Mouse (Mus musculus) CH12.LX (cell line): ENCODE results near the gene Tmem92.

Experiments
- CTCF ChIP-seq, 2 experiments: IDR thresholded peaks in 1 of 2; conservative IDR thresholded peaks in 1 of 2; 2 replicates each; pipeline ENCODE4 v1.5.1; 2011 to 2012; ENCODE audit warnings: low read depth in 2 of 2, low read length in 2 of 2, improper control_type of control experiment in 1 of 2, inconsistent platforms in 1 of 2, mild to moderate bottlenecking in 1 of 2, moderate library complexity in 1 of 2
- ELF1 ChIP-seq: IDR thresholded peaks from 2 replicates; pipeline ENCODE4 v1.6.1; 2014; ENCODE audit warnings: low read depth, mild to moderate bottlenecking, inconsistent platforms, low read length, improper control_type of control experiment
- JUN ChIP-seq: IDR thresholded peaks from 2 replicates; pipeline ENCODE4 v1.6.1; 2011; ENCODE audit warnings: low read depth, mild to moderate bottlenecking, low read length, improper control_type of control experiment, moderate library complexity; ENCODE audit not compliant: insufficient read depth
- JUND ChIP-seq: conservative IDR thresholded peaks from 2 replicates; pipeline ENCODE4 v1.6.1; 2011; ENCODE audit warnings: low read depth, low read length, improper control_type of control experiment
- KAT2A ChIP-seq: IDR thresholded peaks from 2 replicates; pipeline ENCODE4 v1.6.1; 2012; ENCODE audit warnings: low read length, improper control_type of control experiment, inconsistent platforms; ENCODE audit not compliant: insufficient replicate concordance
- MYC ChIP-seq: IDR thresholded peaks from 2 replicates; pipeline ENCODE4 v1.6.1; 2011; ENCODE audit warnings: low read depth, mild to moderate bottlenecking, improper control_type of control experiment, low read length
- POLR2A ChIP-seq: IDR thresholded peaks from 2 replicates; pipeline ENCODE4 v1.6.1; 2011; ENCODE audit warnings: low read depth, mild to moderate bottlenecking, improper control_type of control experiment, low read length
- TBP ChIP-seq: conservative IDR thresholded peaks from 2 replicates; pipeline ENCODE4 v1.6.1; 2011; ENCODE audit warnings: low read depth, low read length, improper control_type of control experiment
- USF1 ChIP-seq: IDR thresholded peaks from 2 replicates; pipeline ENCODE4 v1.6.1; 2014; ENCODE audit warnings: low read depth, mild to moderate bottlenecking, inconsistent platforms, low read length, improper control_type of control experiment
- USF2 ChIP-seq: conservative IDR thresholded peaks from 2 replicates; pipeline ENCODE4 v1.6.1; 2011; ENCODE audit warnings: low read depth, low read length, improper control_type of control experiment
- ZC3H11A ChIP-seq: IDR thresholded peaks from 2 replicates; pipeline ENCODE4 v1.6.1; 2012; ENCODE audit warnings: low read depth, mild to moderate bottlenecking, inconsistent platforms, low read length, improper control_type of control experiment

DNA sequence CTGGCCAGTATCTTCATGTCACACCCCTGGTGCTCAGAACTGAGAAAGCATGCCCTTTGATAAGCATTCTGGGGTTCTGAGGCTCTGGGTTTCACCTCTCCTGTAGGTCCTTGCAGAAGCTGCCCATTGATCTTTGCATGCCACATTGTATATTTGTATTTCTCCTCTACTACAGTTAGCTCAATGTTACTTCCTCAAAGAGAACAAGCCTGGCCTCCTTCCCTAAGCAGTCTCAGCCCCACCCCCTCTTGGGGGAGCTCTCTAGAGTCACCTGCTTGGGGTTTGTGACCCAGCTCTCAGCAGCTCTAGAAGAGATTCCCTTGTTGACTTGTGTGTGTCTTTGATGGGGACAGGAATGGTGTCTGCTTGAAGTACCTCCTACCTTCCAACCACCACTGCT is 9.2 kb upstream of the Tmem92 start:
- TF ChIP-seq KAT2A (no peak), CTCF (conservative IDR thresholded peaks at IDR 0.05 in 1 of 2, IDR thresholded peaks at IDR 0.05 in 1 of 2; ENCODE audit: low read depth in 2 of 2, low read length in 2 of 2) (no peak), MYC (no peak), USF1 (no peak), USF2 (no peak), ELF1 (no peak), POLR2A (no peak), ZC3H11A (no peak), JUN (no peak), TBP (no peak), JUND (no peak)
